Mouse (Mus musculus) brain, embryonic 14.5 days (tissue): Measurements from ENCODE around the gene Col5a1. TPM values are rescaled to one million over a fixed set of nuclear protein-coding genes. Genes with fewer than 3 reads are reported as not detected.
A peak's percentile ranks its signal among the peaks of the same experiment; 100 is the strongest.

Experiments
- DNase-seq: peaks from one replicate; pipeline ENCODE4 v3.0.0-alpha.2; 2011; ENCODE audit warnings: low read depth
- CTCF ChIP-seq: fragments of 200-500 bp; IDR thresholded peaks from 2 replicates; pipeline ENCODE4 v1.5.1; 2012; ENCODE audit warnings: inconsistent platforms, mild to moderate bottlenecking, moderate library complexity, borderline replicate concordance; ENCODE audit not compliant: insufficient read depth, insufficient read length; ENCODE audit errors: extremely low read depth
- POLR2A ChIP-seq: fragments of 200-500 bp; IDR thresholded peaks from 2 replicates; pipeline ENCODE4 v1.6.1; 2012; ENCODE audit warnings: mild to moderate bottlenecking, inconsistent platforms, borderline replicate concordance; ENCODE audit not compliant: poor library complexity, insufficient read depth, insufficient read length, severe bottlenecking; ENCODE audit errors: extremely low read depth
- polyA plus RNA-seq: library from polyadenylated mRNA; depleted of rRNA; stranded (reverse); fragments of >200 nt; gene quantifications from 2 replicates; pipeline ENCODE4 v1.2.3, GENCODE M21; 2012

Col5a1 gene
- polyA plus RNA-seq, 1 experiment, result 29.8 TPM

GRCm38 (mm10) chr2:27930471-27931015 lies 44.3 kb downstream of the Col5a1 start:
- no peak for DNase-seq
- no peak for TF ChIP-seq POLR2A
- no peak for TF ChIP-seq CTCF

- no peak for DNase-seq
- TF ChIP-seq CTCF, result no peak
- TF ChIP-seq POLR2A, result no peak
Observed at GRCm38 (mm10) chr2:27931130-27931529, 44.9 kb downstream of the Col5a1 start.

GRCm38 (mm10) chr2:27931971-27932370 lies 45.7 kb downstream of the Col5a1 start:
- TF ChIP-seq POLR2A (no peak), CTCF (peak; percentile 1; the same call in 1 of the 2 replicates)
- DNase-seq, result peak; percentile 42

DNA sequence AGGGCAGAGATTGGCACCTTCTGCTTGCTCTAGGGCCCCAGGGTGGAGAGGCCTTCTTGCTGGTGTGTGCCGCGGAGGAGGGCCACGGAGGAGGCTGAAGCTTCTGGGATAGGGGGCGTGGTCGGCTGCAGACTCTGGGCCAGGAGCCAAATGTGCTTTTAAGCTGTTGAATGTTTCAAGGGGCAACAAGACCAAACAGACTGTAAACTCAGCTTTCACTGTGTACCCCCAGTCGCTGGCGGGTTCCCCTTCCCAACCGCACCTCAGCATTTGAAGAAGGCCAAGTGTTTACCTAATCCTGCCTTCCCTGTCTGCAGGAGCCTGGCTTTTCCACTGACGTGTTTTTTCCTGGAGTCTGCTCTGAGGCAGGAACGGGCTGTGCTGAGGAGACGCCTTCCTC lies 48.0 kb downstream of the Col5a1 start:
- no peak for TF ChIP-seq POLR2A
- TF ChIP-seq CTCF, result no peak

GRCm38 (mm10) chr2:27934831-27935230 lies 48.6 kb downstream of the Col5a1 start:
- TF ChIP-seq CTCF, result no peak
- DNase-seq, result no peak

More for the DNA sequence above, 48.0 kb downstream of the Col5a1 start:
- peak; percentile 88 for DNase-seq

- no peak for DNase-seq
- TF ChIP-seq POLR2A, result no peak
- no peak for TF ChIP-seq CTCF
Observed at GRCm38 (mm10) chr2:27935441-27935840, 49.2 kb downstream of the Col5a1 start.

DNA sequence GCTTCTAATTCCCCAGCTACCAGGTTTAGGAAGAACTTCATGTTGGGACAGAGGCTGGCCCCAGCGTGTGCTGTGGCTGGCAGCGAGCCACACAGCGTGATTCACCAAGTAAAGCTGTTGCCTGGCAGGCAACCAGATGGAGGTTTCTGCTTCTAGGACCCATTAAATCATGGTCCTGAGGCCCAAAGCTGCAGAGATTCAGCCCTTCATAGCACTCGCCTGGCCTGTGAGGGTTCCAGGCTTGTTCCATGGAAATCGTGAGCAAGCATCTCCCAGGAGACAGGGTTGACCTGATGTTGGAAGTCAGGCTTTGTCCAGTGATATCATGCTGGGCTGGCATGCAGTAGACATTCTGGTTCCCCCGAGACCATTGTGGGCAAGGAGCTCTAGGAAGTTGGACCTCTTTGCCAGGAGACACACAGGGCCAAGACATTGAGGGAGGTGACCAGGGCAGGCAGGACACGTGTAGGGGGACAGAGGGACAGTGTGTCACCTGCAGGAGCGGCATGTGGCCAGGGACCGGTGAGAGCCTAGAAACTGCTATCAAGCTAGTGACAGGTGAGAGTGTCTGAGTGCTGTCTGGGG lies 50.5 kb downstream of the Col5a1 start:
- TF ChIP-seq POLR2A (no peak), CTCF (no peak)
- DNase-seq, result peak; percentile 81

GRCm38 (mm10) chr2:27939433-27939832 lies 53.2 kb downstream of the Col5a1 start:
- DNase-seq, result no peak

GRCm38 (mm10) chr2:27940144-27940543 lies 53.9 kb downstream of the Col5a1 start:
- TF ChIP-seq POLR2A (no peak), CTCF (no peak)
- DNase-seq, result peak; percentile 28

More at GRCm38 (mm10) chr2:27939433-27939832, 53.2 kb downstream of the Col5a1 start:
- no peak for TF ChIP-seq CTCF
- TF ChIP-seq POLR2A, result no peak

GRCm38 (mm10) chr2:27947252-27947651 lies 61.0 kb downstream of the Col5a1 start:
- no peak for DNase-seq
- TF ChIP-seq CTCF (no peak), POLR2A (no peak)

DNA sequence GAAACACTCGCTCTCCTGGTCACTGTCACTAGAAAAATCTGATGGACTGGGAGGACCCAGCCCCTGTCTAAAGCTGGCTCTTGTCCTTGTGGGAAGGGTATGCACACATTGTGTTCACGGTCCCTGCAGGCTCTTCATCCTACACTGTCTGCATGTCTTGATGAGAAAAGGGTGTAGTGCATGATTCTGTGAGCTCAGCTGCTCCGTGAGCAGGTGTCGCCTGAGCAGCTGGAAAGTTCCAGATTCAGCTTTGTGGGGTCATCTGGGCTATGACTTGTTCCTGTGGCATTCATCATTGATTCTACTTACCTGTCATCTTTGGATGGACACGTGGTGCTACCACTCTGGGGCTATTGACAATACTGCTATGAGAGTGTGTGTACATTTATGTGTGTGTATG lies 61.7 kb downstream of the Col5a1 start:
- TF ChIP-seq POLR2A, result no peak
- TF ChIP-seq CTCF, result no peak

GRCm38 (mm10) chr2:27953866-27954265 lies 67.6 kb downstream of the Col5a1 start:
- DNase-seq, result peak; percentile 38
- no peak for TF ChIP-seq POLR2A
- TF ChIP-seq CTCF, result no peak

More for the DNA sequence above, 61.7 kb downstream of the Col5a1 start:
- DNase-seq, result no peak

GRCm38 (mm10) chr2:27954924-27955323 lies 68.7 kb downstream of the Col5a1 start:
- TF ChIP-seq CTCF (no peak), POLR2A (no peak)
- no peak for DNase-seq

DNA sequence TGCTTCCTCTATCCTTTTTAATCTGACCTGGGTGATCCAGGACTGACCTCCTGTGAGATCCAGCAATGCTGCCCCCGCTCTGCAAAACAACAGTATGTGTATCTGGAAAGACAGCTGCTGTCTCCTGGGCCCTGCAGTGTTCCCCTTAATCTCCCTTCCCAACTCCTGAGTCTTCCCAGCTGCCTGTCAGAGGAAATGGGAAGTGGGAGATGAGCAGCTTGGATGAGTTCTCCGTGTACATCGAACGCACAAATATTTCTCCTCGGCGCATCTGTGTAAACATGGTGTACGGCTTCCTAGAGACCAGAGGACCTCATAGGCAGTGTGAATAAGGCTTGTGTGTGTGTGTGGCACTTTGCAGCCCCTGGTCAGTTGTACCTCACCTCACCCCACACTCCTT lies 70.5 kb downstream of the Col5a1 start:
- DNase-seq, result peak; percentile 25
- no peak for TF ChIP-seq POLR2A
- TF ChIP-seq CTCF, result no peak
